ENCODE assay signal across 20 mouse cellular contexts in genomic region chr11:18590487-18590886, GRCm38 (mm10).
A peak's percentile ranks its signal among the peaks of the same experiment; 100 is the strongest.
DNase-seq lines count a peak whose midpoint lies in the region; ATAC-seq and TF ChIP-seq lines count a peak whose summit lies in the region.
"Had no signal": no experiment of that assay in that cellular context is flagged by ENCODE, and none has a peak within 500 bp of the region (broad histone marks: within the 10 kb centered on the region; RNA-seq: fewer than 3 reads in every experiment).

No protein-coding gene starts in this region.

- no peaks in the 10 kb centered on the region for H3K36me3 ChIP-seq in intestine, embryonic 14.5 days (ENCODE audit: control insufficient read depth, insufficient read depth, low read length)
- H3K36me3 ChIP-seq in intestine, postnatal 0 days (ENCODE audit: control insufficient read depth, insufficient read depth), result no peaks in the 10 kb centered on the region
- no peaks in the 10 kb centered on the region for H3K36me3 ChIP-seq in lung, embryonic 16.5 days (ENCODE audit: control insufficient read depth, insufficient read depth, low read length)
- no peaks in the 10 kb centered on the region for H3K36me3 ChIP-seq in intestine, embryonic 16.5 days (ENCODE audit: control insufficient read depth, insufficient read depth, low read length)
- H3K36me3 ChIP-seq: embryonic facial prominence, embryonic 13.5 days; heart, embryonic 12.5 days; hindbrain, embryonic 10.5 days had no signal

- H3K4me1 ChIP-seq in intestine, embryonic 14.5 days (replicated peaks; ENCODE audit: control insufficient read depth, insufficient read depth, low read length), result peaks cover 4% of the 10 kb centered on the region; the same call in 1 of the 2 replicates
- H3K4me1 ChIP-seq in intestine, postnatal 0 days (replicated peaks; ENCODE audit: control insufficient read depth, insufficient read depth, low read length), result no peaks in the 10 kb centered on the region
- H3K4me1 ChIP-seq in lung, embryonic 16.5 days (replicated peaks; ENCODE audit: control insufficient read depth, insufficient read depth, low read length), result no peaks in the 10 kb centered on the region
- H3K4me1 ChIP-seq in intestine, embryonic 16.5 days (ENCODE audit: control insufficient read depth, insufficient read depth, low read length), result no peaks in the 10 kb centered on the region
- H3K4me1 ChIP-seq: embryonic facial prominence, embryonic 13.5 days; forebrain, embryonic 13.5 days; heart, embryonic 12.5 days; hindbrain, embryonic 10.5 days had no signal

- H3K9ac ChIP-seq in intestine, embryonic 14.5 days (ENCODE audit: low read length), result no peak overlapping the region
- H3K9ac ChIP-seq in intestine, postnatal 0 days (ENCODE audit: low read depth, low read length), result no peak overlapping the region
- H3K9ac ChIP-seq in lung, embryonic 16.5 days (ENCODE audit: low read length), result no peak overlapping the region
- H3K9ac ChIP-seq in intestine, embryonic 16.5 days (ENCODE audit: low read depth, low read length), result no peak overlapping the region
- H3K9ac ChIP-seq: embryonic facial prominence, embryonic 13.5 days; forebrain, embryonic 13.5 days; heart, embryonic 12.5 days; hindbrain, embryonic 14.5 days had no signal

- H3K27me3 ChIP-seq in intestine, embryonic 14.5 days (replicated peaks; ENCODE audit: control insufficient read depth, insufficient read depth, low read length), result no peaks in the 10 kb centered on the region
- H3K27me3 ChIP-seq in intestine, postnatal 0 days (replicated peaks; ENCODE audit: control insufficient read depth, insufficient read depth, low read length), result no peaks in the 10 kb centered on the region
- H3K27me3 ChIP-seq in lung, embryonic 16.5 days (ENCODE audit: control insufficient read depth, insufficient read depth, low read depth, low read length), result no peaks in the 10 kb centered on the region
- H3K27me3 ChIP-seq in intestine, embryonic 16.5 days (replicated peaks; ENCODE audit: control insufficient read depth, insufficient read depth, low read length), result no peaks in the 10 kb centered on the region
- H3K27me3 ChIP-seq: CH12.LX; embryonic facial prominence, embryonic 13.5 days; forebrain, embryonic 13.5 days had no signal

- H3K9me3 ChIP-seq in intestine, embryonic 14.5 days (ENCODE audit: control insufficient read depth, low read length), result no peaks in the 10 kb centered on the region
- no peaks in the 10 kb centered on the region for H3K9me3 ChIP-seq in intestine, postnatal 0 days (ENCODE audit: control insufficient read depth)
- no peaks in the 10 kb centered on the region for H3K9me3 ChIP-seq in lung, embryonic 16.5 days (ENCODE audit: control insufficient read depth, low read length)
- H3K9me3 ChIP-seq in intestine, embryonic 16.5 days (ENCODE audit: control insufficient read depth, low read length), result no peaks in the 10 kb centered on the region
- H3K9me3 ChIP-seq: embryonic facial prominence, embryonic 13.5 days; forebrain, embryonic 13.5 days; heart, embryonic 12.5 days; hindbrain, embryonic 10.5 days had no signal

- 0 out of 2 replicates have a peak, but pooled peaks have one; percentile 23 for ATAC-seq in intestine, embryonic 14.5 days (replicated peaks; ENCODE audit: low FRiP score, low TSS enrichment, low read depth)
- ATAC-seq in intestine, postnatal 0 days, result no peak
- ATAC-seq in lung, embryonic 16.5 days (ENCODE audit: low read depth), result peak; percentile 78
- ATAC-seq in intestine, embryonic 16.5 days, result peak; percentile 74
- ATAC-seq: forebrain, embryonic 13.5 days had no signal

- H3K4me3 ChIP-seq in intestine, embryonic 14.5 days (ENCODE audit: low read depth, low read length), result no peak overlapping the region
- no peak overlapping the region for H3K4me3 ChIP-seq in intestine, postnatal 0 days (ENCODE audit: low read depth, low read length)
- H3K4me3 ChIP-seq in lung, embryonic 16.5 days (ENCODE audit: low read length), result no peak overlapping the region
- no peak overlapping the region for H3K4me3 ChIP-seq in intestine, embryonic 16.5 days (ENCODE audit: low read length)
- H3K4me3 ChIP-seq: embryonic facial prominence, embryonic 13.5 days; forebrain, embryonic 13.5 days; gastrocnemius, adult 2 months; heart, embryonic 12.5 days; hindbrain, embryonic 10.5 days had no signal

- peak overlapping the region; percentile 81 for H3K27ac ChIP-seq in intestine, embryonic 14.5 days (ENCODE audit: low read depth)
- no peak overlapping the region for H3K27ac ChIP-seq in intestine, postnatal 0 days (ENCODE audit: low read depth, low read length)
- H3K27ac ChIP-seq in lung, embryonic 16.5 days (ENCODE audit: low read length), result peak overlapping the region; percentile 7; the same call in 1 of the 2 replicates
- H3K27ac ChIP-seq in intestine, embryonic 16.5 days (ENCODE audit: low read length), result peak overlapping the region; percentile 52; the same call in 1 of the 2 replicates
- H3K27ac ChIP-seq: embryonic facial prominence, embryonic 13.5 days; forebrain, embryonic 13.5 days; gastrocnemius, adult 2 months; hindbrain, embryonic 10.5 days; hindbrain, embryonic 14.5 days had no signal

- H3K4me2 ChIP-seq in intestine, embryonic 14.5 days (ENCODE audit: low read length), result no peak overlapping the region
- no peak overlapping the region for H3K4me2 ChIP-seq in intestine, postnatal 0 days (replicated peaks; ENCODE audit: low read depth)
- no peak overlapping the region for H3K4me2 ChIP-seq in lung, embryonic 16.5 days (ENCODE audit: low read depth, low read length)
- no peak overlapping the region for H3K4me2 ChIP-seq in intestine, embryonic 16.5 days (ENCODE audit: low read depth, low read length)
- H3K4me2 ChIP-seq: embryonic facial prominence, embryonic 13.5 days; forebrain, embryonic 13.5 days; heart, embryonic 12.5 days; hindbrain, embryonic 14.5 days had no signal

- TF ChIP-seq CTCF in intestine, postnatal 0 days (IDR thresholded peaks at IDR 0.05; ENCODE audit: low read depth), result no peak

- intact Hi-C loops in left cerebral cortex, postnatal 10 days (cut with DNase I), result no loop called here

- DNase-seq in intestine, embryonic 14.5 days (ENCODE audit: low spot score), result no peak
- no peak for DNase-seq in lung, postnatal 36 days
- DNase-seq in Muller cell, postnatal 12 days (ENCODE audit: inconsistent ontology term), result peak; percentile 21
- no peak for DNase-seq in left cerebral cortex, postnatal 10 days (ENCODE audit: extremely low spot score in 1 of 2, low spot score in 2 of 2)
- DNase-seq in neural tube, embryonic 10.5 days (ENCODE audit: extremely low spot score, low spot score), result no peak
- DNase-seq: adrenal gland, adult 8-10 months; adrenal gland, postnatal 36 days; cerebellum, adult 2 months; cerebellum, postnatal 10 days; gastrocnemius, adult 2 months; gastrocnemius, postnatal 25 days had no signal

- WGBS in intestine, embryonic 14.5 days, result 25% methylated on average over 1 of the region's 1 CpGs
- 64% methylated on average over 1 of the region's 1 CpGs for WGBS in intestine, postnatal 0 days
- WGBS in lung, embryonic 16.5 days, result 47% methylated on average over 1 of the region's 1 CpGs
- WGBS in intestine, embryonic 16.5 days, result 40% methylated on average over 1 of the region's 1 CpGs
